Mouse (Mus musculus): Measurements from ENCODE around the gene Por.

- TF ChIP-seq GABPA (IDR thresholded peaks at IDR 0.05; ENCODE audit: low read depth, low read length) (no peak), CTCF (IDR thresholded peaks at IDR 0.05 in 2 of 3, conservative IDR thresholded peaks at IDR 0.05 in 1 of 3; ENCODE audit: control insufficient read depth in 1 of 3, insufficient read depth in 1 of 3, low read depth in 2 of 3, low read length in 3 of 3, poor library complexity in 1 of 3, severe bottlenecking in 1 of 3) (no peak), MAX (IDR thresholded peaks at IDR 0.05; ENCODE audit: low read length) (no peak), POLR2A (IDR thresholded peaks at IDR 0.05; ENCODE audit: control insufficient read depth in 1 of 2, insufficient read depth in 1 of 2, low read depth in 1 of 2, low read length in 2 of 2, poor library complexity in 1 of 2) (no peak), USF1 (IDR thresholded peaks at IDR 0.05; ENCODE audit: low read depth, low read length) (no peak), USF2 (IDR thresholded peaks at IDR 0.05; ENCODE audit: borderline replicate concordance in 1 of 2, insufficient read depth in 1 of 2, low read depth in 1 of 2, low read length in 2 of 2) (no peak), EP300 (IDR thresholded peaks at IDR 0.05; ENCODE audit: low read depth in 1 of 2, low read length in 2 of 2) (no peak), ZC3H11A (IDR thresholded peaks at IDR 0.05; ENCODE audit: low read depth, low read length) (no peak), KAT2A (conservative IDR thresholded peaks at IDR 0.05; ENCODE audit: low read depth, low read length) (no peak), NRF1 (IDR thresholded peaks at IDR 0.05; ENCODE audit: insufficient read depth, low read depth, low read length, poor library complexity, severe bottlenecking) (no peak)
Measured at GRCm38 (mm10) chr5:135727871-135728270, 58.0 kb downstream of the Por start.
